Mouse (Mus musculus) testis, adult 2 months (tissue): ENCODE measurements at regions not wholly inside any gene's neighbourhood (a gene's known extent, or its start where the extent isn't known, plus 50 kb on each side); places are given as distances from the start of the nearest gene placed in this dataset.

Experiments
- CTCF ChIP-seq: fragments of 200-500 bp; IDR thresholded peaks from 2 replicates; pipeline ENCODE4 v1.5.1; 2012; ENCODE audit warnings: low read depth, mild to moderate bottlenecking, inconsistent platforms, low read length, moderate library complexity; ENCODE audit not compliant: control insufficient read depth, insufficient read depth, insufficient replicate concordance
- POLR2A ChIP-seq: fragments of 200-500 bp; IDR thresholded peaks from 2 replicates; pipeline ENCODE4 v1.6.1; 2012; ENCODE audit warnings: low read depth, mild to moderate bottlenecking, inconsistent platforms, low read length, moderate library complexity; ENCODE audit not compliant: control insufficient read depth

DNA sequence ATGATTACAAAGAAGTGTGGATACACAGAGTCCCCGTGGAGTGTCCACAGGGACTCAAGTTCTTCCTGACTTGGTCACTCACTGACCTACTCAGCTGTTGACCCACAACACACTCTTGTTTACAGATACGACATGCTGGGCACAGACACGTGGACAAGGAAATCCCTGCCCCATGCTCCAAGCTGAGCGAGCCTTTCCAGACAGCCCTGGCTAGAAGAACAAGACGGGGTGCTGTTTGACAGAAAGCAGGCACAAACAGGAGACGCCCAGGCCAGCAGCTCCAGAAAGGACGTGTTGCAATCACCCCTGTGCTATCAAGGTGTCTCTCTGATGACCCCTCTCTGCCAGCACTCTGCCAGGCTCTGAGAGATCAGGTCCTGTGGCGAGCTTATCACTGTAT is 112.6 kb upstream of the Gm14444 start:
- no peak for TF ChIP-seq CTCF
- TF ChIP-seq POLR2A: no peak
